Comparison of ENCODE assay signal across 8 mouse cellular contexts in genomic region chr4:145463553-145464253, GRCm38 (mm10). TPM values are rescaled to one million over a fixed set of nuclear protein-coding genes. Genes with fewer than 3 reads are reported as not detected.
DNase-seq lines count a peak whose midpoint lies in the region; ATAC-seq and TF ChIP-seq lines count a peak whose summit lies in the region.
"Not testable (repeated sequence)": the region's sequence is repeated elsewhere in the genome, so short reads cannot be mapped to it uniquely, and the experiment has no call there.

No protein-coding gene starts in this region.

- H3K9ac ChIP-seq in ES-Bruce4 (ENCODE audit: low read depth, poor library complexity, severe bottlenecking), result peak overlapping the region; percentile 83
- H3K9ac ChIP-seq in forebrain, postnatal 0 days; lung, embryonic 14.5 days: not testable (repeated sequence)
- H3K9ac ChIP-seq in hindbrain, embryonic 13.5 days, result peak overlapping the region; percentile 56; the same call in 1 of the 2 replicates
- H3K9ac ChIP-seq in neural tube, embryonic 11.5 days (ENCODE audit: low read length), result peak overlapping the region; percentile 29; the same call in 1 of the 2 replicates

- DNase-seq in embryo, embryonic 10.5 days (ENCODE audit: low spot score), result peak; percentile 70
- DNase-seq in forebrain, postnatal 0 days, result peak; percentile 31
- peak; percentile 31 for DNase-seq in kidney, postnatal 10 days
- DNase-seq in lung, embryonic 14.5 days, result peak; percentile 27
- DNase-seq in neural tube, embryonic 11.5 days (ENCODE audit: low spot score), result peak; percentile 69
- peak; percentile 73 for DNase-seq in testis, postnatal 10 days (ENCODE audit: low spot score)

- peaks cover 17% of the 10 kb centered on the region for H3K9me3 ChIP-seq in ES-Bruce4 (replicated peaks; ENCODE audit: control insufficient read depth, insufficient read depth, low read length, poor library complexity, severe bottlenecking)
- not testable (repeated sequence) for H3K9me3 ChIP-seq in forebrain, postnatal 0 days (ENCODE audit: low read length); hindbrain, embryonic 13.5 days; lung, embryonic 14.5 days (ENCODE audit: low read depth, low read length); neural tube, embryonic 11.5 days (ENCODE audit: control insufficient read depth, low read length)

- WGBS in forebrain, postnatal 0 days, result 20% methylated on average over 66 of the region's 68 CpGs
- 16% methylated on average over 66 of the region's 68 CpGs for WGBS in hindbrain, embryonic 13.5 days
- WGBS in lung, embryonic 14.5 days, result 16% methylated on average over 64 of the region's 68 CpGs
- 16% methylated on average over 66 of the region's 68 CpGs for WGBS in neural tube, embryonic 11.5 days

- not testable (repeated sequence) for H3K36me3 ChIP-seq in ES-Bruce4 (ENCODE audit: control insufficient read depth, insufficient read depth, low read length, poor library complexity, severe bottlenecking); forebrain, postnatal 0 days (ENCODE audit: insufficient read depth); hindbrain, embryonic 13.5 days; lung, embryonic 14.5 days (ENCODE audit: insufficient read depth); neural tube, embryonic 11.5 days (ENCODE audit: control insufficient read depth, insufficient read depth, low read length)

- peak; percentile 51; the same call in 1 of the 2 replicates for ATAC-seq in forebrain, postnatal 0 days
- ATAC-seq in hindbrain, embryonic 13.5 days (ENCODE audit: low FRiP score), result peak; percentile 73; the same call in 1 of the 2 replicates
- ATAC-seq in lung, embryonic 14.5 days (ENCODE audit: insufficient read depth), result not testable (repeated sequence)
- ATAC-seq in neural tube, embryonic 11.5 days (ENCODE audit: insufficient read depth, low FRiP score, low TSS enrichment), result peak; percentile 73; the same call in 1 of the 2 replicates

- H3K4me1 ChIP-seq in ES-Bruce4 (ENCODE audit: control insufficient read depth, insufficient read depth, low read length); forebrain, postnatal 0 days (ENCODE audit: insufficient read depth); hindbrain, embryonic 13.5 days (replicated peaks); lung, embryonic 14.5 days (ENCODE audit: insufficient read depth); neural tube, embryonic 11.5 days (ENCODE audit: control insufficient read depth, insufficient read depth, low read length): not testable (repeated sequence)

- H3K4me3 ChIP-seq in ES-Bruce4 (ENCODE audit: low read depth, low read length), result peak overlapping the region; percentile 69
- peak overlapping the region; percentile 25 for H3K4me3 ChIP-seq in forebrain, postnatal 0 days (ENCODE audit: low read depth, low read length)
- peak overlapping the region; percentile 43 for H3K4me3 ChIP-seq in hindbrain, embryonic 13.5 days
- peak overlapping the region; percentile 27 for H3K4me3 ChIP-seq in lung, embryonic 14.5 days (ENCODE audit: low read depth, low read length)
- H3K4me3 ChIP-seq in neural tube, embryonic 11.5 days (ENCODE audit: low read depth, low read length), result peak overlapping the region; percentile 32

- H3K4me2 ChIP-seq in forebrain, postnatal 0 days (ENCODE audit: low read depth), result peak overlapping the region; percentile 38
- H3K4me2 ChIP-seq in hindbrain, embryonic 13.5 days, result peak overlapping the region; percentile 54
- peak overlapping the region; percentile 56 for H3K4me2 ChIP-seq in lung, embryonic 14.5 days
- peak overlapping the region; percentile 42 for H3K4me2 ChIP-seq in neural tube, embryonic 11.5 days (ENCODE audit: low read depth)

- not testable (repeated sequence) for H3K27me3 ChIP-seq in ES-Bruce4 (ENCODE audit: control insufficient read depth, insufficient read depth, low read length, poor library complexity, severe bottlenecking); forebrain, postnatal 0 days (ENCODE audit: insufficient read depth, low read length); hindbrain, embryonic 13.5 days; lung, embryonic 14.5 days (ENCODE audit: insufficient read depth, low read length); neural tube, embryonic 11.5 days (ENCODE audit: control insufficient read depth, insufficient read depth, low read length)

- TF ChIP-seq CTCF in ES-Bruce4 (IDR thresholded peaks at IDR 0.05; ENCODE audit: low read depth, low read length); forebrain, postnatal 0 days (IDR thresholded peaks at IDR 0.05; ENCODE audit: low read depth); lung, embryonic 14.5 days (IDR thresholded peaks at IDR 0.05; ENCODE audit: low read depth): not testable (repeated sequence)

- peak overlapping the region; percentile 59 for H3K27ac ChIP-seq in ES-Bruce4 (ENCODE audit: insufficient read depth, low read length)
- H3K27ac ChIP-seq in forebrain, postnatal 0 days (ENCODE audit: low read depth, low read length); hindbrain, embryonic 13.5 days; lung, embryonic 14.5 days (ENCODE audit: low read depth); neural tube, embryonic 11.5 days (ENCODE audit: low read depth, low read length): not testable (repeated sequence)

- not testable (repeated sequence) for TF ChIP-seq POLR2A in ES-Bruce4 (IDR thresholded peaks at IDR 0.05; ENCODE audit: insufficient read depth, low read length)

- TF ChIP-seq EP300 in ES-Bruce4 (IDR thresholded peaks at IDR 0.05; ENCODE audit: insufficient read depth, low read depth, low read length), result not testable (repeated sequence)

RNA-seq across cellular contexts. Expression of gene Zfp990, which starts 46.9 kb away (rescaled TPM):
- 19.0 and 30.5 TPM in 2 replicates for polyA plus RNA-seq in ES-Bruce4 (2011; ENCODE audit: insufficient read depth, insufficient read length, low read depth, missing spikeins)
- not detected in 2 replicates for total RNA-seq in forebrain, postnatal 0 days (2014; rRNA removed)
- not detected in 2 replicates for polyA plus RNA-seq in forebrain, postnatal 0 days (2015; fragmentation: Nextera tagmentation; extraction: Ambion mirVana)
- 0.06 and 0.12 TPM in 2 replicates for polyA plus RNA-seq in hindbrain, embryonic 13.5 days (2015; fragmentation: Nextera tagmentation; extraction: Ambion mirVana)
- polyA plus RNA-seq in lung, embryonic 14.5 days (2014; fragmentation: Nextera tagmentation; extraction: Ambion mirVana), result 0.13 TPM in 1 of 2 replicates, not detected in the other
- 0.08 and 0.09 TPM in 2 replicates for polyA plus RNA-seq in neural tube, embryonic 11.5 days (2014; fragmentation: Nextera tagmentation; extraction: Ambion mirVana)

Comparison
In these comparisons a context has a peak if more than half of its experiments do, and no peak if none do; other contexts are left out.
1. RNA of gene Zfp990, which starts 46.9 kb away (polyA plus RNA-seq): 19.0 to 30.5 TPM in ES-Bruce4; 0.13 TPM in lung, embryonic 14.5 days, 0.08 to 0.09 TPM in neural tube, embryonic 11.5 days, 0.06 to 0.12 TPM in hindbrain, embryonic 13.5 days and not detected in forebrain, postnatal 0 days; every median in the first group is over 10 times any median in the second.
2. Peak in every context shown above with its lines, with median percentiles within 50 percentile points of each other: H3K4me3 ChIP-seq, DNase-seq and H3K4me2 ChIP-seq.